Mouse (Mus musculus) G1E (cell line): ENCODE data around the gene Ptprcap.

ENCODE experiments used
- CTCF ChIP-seq: IDR thresholded peaks from 2 replicates; pipeline ENCODE4 v1.5.1; 2012; ENCODE audit warnings: low read depth, low read length, inconsistent platforms, mixed read lengths
- GATA1 ChIP-seq: IDR thresholded peaks from 2 replicates; pipeline ENCODE4 v1.6.1; 2012; ENCODE audit warnings: borderline replicate concordance, low read length, inconsistent platforms, mixed read lengths
- POLR2AphosphoS5 ChIP-seq: IDR thresholded peaks from 2 replicates; pipeline ENCODE4 v1.6.1; 2012; ENCODE audit warnings: low read depth, low read length, inconsistent platforms; ENCODE audit not compliant: insufficient replicate concordance

DNA sequence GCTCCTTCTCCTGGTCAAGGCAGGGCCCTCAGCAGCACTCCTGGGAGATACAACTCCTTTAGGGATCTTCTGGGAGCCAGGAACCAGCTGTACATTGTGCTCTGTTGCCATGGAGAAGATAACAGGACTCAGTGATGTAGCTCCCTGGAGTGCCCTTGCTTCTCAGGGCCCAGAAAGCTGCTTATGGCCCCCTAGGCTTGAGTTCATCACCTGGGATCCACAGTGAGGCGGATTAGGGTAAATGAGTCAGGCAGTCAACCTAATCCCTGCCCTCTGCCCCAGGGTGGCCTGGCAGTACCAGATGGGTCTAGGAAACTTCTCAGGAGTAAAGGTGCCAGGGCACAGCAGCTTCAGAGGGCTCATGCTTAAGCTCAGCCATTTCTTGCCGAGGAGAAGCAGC lies 14.0 kb upstream of the Ptprcap start, which contains the start of gene Gpr152:
- TF ChIP-seq POLR2AphosphoS5 = no peak
- no peak for TF ChIP-seq GATA1
- no peak for TF ChIP-seq CTCF
